Mouse (Mus musculus) CH12F3 (cell line): ENCODE results near the gene Asl.

Experiments
- in situ Hi-C: fragments of 300-500 bp; cut with MboI; formaldehyde crosslinking; loops from 2 replicates; pipeline ENCODE4 v1.14.3; 2020; ENCODE audit warnings: low sequenced_read_pairs

The Asl gene

DNA sequence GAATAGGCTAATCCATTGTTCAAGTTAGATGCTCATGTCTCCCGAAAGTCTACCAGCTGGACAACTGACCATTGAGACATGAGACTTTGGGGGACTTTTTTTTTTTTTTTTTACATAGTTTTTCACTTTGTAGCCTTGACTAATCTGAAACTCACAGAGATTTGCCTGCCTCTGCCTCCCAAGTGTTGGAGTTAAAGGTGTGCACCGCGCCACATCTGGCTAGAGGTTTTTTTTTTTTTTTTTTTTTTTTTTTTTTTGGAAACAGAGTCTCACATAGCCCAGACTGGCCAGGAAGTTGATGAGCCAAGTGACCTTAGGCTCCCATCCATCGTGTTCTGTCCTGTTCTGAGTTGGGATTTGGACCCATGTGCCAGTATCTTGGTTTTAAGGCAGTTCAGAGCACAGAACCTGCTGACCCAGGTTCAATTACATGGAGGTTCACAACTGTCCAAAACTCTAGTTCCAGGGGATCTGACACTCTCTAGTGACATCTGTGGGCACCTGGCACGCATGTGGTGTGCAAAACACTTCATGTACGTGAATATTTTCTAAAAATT, 20.9 kb downstream of the Asl start:
- in situ Hi-C loops, result no loop called here

DNA sequence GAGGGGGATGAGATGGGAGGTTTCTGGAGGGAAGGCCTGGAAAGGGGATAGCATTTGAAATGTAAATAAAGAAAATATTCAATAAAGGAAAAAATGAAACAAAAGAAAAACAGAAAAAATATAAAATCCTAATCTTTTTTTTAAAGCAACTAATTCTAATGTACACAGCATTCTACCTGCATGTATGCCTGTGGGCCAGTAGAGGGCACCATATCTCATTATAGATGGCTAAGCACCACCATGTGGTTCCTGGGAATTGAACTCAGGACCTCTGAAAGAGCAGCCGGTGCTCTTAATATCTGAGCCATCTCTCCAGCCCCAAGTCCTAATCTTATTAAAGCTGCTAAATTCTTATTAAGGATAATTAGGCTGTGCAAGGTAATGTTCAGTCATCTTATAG, 21.7 kb downstream of the Asl start:
- in situ Hi-C loops, result no loop called here

DNA sequence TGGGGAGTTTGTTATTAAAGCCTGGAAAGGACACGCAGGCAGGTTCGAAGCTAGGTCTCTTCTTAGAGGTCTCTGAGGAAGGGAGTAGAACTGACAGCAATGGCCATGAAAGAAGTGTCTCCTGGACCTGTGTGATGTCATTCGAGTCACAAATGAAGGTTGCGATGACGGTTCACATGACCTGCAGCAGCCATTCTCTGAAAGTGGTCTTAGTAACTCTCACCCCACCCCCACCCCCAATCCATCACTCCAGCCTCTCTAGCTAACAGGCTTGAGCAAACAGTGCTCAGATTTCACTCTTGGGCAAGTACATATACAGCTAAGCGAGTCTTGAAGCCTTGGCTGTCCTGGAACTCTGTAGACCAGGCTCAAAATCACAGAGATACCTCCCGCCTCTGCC, 25.8 kb downstream of the Asl start:
- in situ Hi-C loops, result no loop called here

DNA sequence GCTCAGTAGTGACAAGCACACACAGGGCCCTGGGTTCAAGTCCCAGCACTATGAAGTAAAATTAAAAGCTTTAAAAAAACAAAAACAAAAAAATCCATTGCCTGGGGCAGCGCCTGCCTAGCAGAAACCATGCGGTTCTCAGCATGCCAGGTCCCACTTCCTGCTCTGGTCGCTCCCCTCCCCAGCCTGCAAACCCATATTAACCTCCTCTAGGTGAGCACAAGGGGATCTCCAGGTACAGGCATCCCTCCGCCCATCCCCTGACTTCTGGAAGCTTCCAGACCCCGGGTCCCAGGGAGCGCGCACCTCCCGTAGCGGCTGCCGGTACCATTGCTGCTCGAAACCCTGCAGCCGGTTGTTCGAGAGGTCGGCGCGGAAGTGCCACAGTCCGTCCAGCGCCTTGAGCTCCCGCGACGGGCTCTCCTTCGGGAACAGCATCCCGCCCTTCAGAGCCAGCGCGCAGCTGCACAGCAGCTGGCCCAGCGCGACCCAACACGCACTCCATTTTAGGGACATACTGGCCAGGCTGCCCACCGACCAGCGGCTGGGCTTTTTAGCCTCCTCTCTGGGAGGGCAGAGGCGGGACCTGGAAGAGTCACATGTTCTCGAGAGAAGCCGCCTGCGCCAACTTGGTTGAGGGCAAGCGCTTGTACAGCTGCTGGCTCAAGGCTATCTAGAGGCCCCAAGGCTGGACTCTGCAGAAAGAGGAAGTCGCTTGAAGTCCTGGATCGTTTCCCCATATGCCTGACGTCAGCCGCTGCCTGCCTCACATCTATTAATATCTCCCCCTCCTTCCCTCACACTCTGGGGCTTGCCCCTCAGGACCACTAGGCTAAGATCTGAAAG, 26.5 kb downstream of the Asl start, which contains the start of gene Gusb:
Gusb (minus strand) TSS at position 749 of the 846 bp plus-strand sequence.
- in situ Hi-C loops, result no loop called here

DNA sequence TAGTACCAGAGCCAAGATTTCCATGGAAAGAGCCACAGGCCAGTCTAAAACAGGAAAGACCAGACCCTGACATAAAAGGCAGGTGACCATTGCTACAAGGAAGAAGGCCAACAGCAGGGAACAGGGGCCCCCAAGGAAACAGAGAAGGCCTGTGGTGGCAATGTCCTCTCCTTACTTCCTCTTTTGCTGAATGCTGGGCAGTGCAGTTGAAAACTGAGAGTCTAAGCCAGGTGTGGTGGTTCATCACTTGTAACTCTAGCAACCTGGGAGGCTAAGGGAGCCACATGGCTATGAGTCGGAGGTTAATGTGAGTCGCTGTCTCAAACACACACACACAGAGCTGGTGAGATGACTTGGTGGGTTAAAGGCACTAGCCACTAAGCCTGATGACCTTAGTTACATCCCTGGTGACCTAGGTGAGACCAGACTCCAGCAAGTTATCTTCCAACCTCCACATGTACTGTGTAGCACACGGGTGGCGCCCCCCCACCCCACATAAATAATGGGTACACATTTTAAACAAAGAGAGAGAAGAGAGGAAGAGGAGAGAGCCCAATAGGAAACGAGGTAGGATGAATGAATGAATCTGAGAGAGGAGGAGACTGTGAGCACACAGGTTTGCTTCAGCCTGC, 27.6 kb downstream of the Asl start:
- in situ Hi-C loops, result no loop called here

DNA sequence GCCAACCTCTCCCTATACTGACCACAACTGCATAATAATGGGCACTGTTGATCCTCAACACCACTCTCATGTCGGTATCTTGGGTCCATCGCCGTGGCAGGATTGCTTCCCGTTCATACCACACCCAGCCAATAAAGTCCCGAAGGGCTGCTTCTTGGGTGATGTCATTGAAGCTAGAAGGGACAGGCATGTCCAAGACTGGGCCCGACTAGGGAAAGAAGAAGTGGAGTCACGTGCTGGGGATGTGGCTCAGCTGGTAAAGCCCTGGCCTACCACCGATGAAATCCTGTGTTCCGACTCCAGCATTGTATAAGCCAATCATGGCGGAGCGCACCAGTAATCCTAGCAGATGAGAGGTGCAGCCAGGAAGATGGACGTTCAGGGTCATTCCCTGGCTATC, 28.3 kb downstream of the Asl start:
- in situ Hi-C loops, result no loop called here

DNA sequence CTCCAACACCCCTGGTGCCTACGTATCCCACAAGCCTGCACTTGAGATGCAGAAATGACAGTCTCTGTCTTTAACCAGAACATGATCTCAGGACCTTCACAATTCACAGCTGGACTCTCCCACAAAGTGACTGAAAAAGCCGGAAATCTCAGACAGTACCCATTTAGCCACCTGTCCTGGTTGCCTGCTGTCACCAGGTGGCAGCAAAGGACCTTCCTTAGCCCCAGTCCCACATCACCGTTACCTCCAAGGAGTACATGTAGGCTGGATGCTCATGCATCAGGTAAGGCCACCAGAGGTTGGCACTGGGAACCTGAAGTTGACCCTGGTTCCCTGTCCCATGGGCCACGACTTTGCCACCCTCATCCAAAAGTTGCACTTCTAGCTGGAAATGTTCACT, 29.9 kb downstream of the Asl start:
- in situ Hi-C loops, result no loop called here

DNA sequence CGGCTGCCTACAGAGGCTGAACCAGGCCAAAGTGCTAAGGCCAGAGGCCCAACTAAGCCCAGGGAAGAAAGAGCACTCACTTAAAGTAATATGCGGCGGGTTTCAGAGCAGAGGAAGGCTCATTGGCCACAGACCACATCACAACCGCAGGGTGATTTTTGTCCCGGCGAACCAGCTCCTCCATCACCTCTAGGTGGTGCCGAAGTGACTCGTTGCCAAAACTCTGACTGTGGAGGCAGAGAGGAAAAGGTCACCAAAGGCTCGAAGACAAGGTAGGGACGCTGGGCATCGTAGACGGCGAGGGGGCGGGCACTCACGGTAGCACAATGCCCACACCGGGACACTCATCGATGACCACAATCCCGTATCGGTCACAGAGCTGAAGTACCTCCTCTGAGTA, 31.3 kb downstream of the Asl start:
- in situ Hi-C loops, result no loop called here

DNA sequence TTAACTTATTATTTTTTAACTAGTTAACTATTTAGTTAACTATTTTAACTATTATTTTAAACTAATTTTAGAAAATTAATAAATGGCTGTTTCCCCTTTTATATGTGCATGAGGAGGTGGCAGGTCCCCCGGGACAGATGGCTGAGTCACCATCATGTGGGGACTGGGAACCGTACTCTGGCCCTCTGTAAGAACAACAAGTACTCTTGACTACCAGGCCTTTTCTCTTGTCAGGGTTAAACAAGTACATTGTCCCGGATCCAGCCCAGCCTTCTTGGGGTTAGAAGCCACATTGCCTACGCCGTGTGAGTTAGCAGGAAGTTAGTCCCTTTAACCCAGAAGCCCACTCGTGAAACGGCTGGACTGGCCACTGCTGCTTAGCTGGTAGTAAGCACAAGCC, 34.1 kb downstream of the Asl start:
- in situ Hi-C loops, result no loop called here

DNA sequence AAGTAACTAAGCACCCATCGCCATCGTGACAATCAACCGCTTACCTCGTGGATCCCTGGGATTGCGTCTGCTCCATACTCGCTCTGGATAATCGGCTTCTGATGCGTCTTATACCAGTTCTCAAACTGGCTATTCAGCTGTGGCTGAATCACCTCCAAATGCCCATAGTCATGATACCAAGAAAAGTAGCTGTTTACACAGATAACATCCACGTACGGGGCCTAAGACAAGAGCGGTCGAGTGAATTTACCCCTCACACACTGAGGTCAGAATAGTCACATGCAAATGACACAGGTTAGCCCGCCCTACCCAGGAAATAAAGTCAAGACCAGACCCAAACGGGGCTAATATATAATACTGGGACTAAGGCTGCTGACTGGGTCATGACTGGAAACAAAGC, 35.7 kb downstream of the Asl start:
- in situ Hi-C loops, result no loop called here

DNA sequence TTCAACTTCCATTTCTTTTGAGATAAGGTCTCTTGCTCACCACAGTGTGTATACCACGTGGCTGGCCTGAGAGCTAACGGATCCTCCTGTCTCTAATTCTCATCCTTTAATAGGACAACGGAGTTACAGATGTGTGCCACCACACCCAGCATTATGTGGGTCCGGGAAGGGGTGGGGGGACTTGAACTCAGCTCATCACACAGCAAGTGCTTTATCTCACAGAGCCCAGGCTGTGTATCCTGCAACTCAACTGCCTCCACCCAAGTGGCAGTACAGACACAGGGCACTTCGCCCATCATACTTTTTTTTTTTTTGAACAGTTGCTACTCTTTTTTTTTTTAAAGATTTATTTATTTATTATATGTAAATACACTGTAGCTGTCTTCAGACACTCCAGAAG, 37.1 kb downstream of the Asl start:
- in situ Hi-C loops, result no loop called here

DNA sequence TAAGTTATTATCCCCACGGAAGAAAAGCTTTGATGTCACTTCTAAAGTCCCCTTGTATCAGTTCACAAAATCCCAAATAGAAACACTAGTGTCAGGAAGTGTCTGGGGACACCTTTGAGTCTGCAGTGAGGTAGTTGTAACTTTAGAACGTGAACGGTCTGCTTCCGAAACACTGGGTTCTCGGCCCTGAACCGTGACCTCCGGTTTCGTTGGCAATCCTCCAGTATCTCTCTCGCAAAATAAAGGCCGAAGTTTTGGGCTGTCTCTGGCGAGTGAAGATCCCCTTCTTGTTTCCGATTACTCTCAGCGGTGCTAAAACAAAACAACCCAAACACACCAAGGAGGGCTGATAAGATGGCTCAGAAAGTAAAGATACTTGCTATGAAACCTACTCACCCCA, 39.7 kb downstream of the Asl start:
- in situ Hi-C loops, result no loop called here

DNA sequence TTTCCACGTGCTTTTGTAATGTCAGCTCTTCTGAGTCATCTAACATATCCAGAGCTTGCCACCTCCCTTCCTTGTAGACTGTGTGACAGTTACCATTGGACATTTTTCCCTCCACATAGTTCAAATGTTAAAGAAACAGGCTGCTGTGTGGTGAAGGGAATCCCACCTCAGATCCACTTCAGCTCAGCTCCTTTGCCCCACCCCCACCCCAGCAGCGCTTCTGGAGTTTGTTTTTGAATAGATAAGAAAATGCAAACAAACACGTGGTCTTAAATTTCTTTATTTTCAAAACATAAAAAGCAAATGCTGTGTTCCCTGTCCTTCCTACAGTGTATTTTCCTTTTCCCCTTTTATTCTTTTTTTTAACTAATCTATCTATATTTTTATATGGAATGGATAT, 48.8 kb downstream of the Asl start:
- in situ Hi-C loops, result no loop called here

DNA sequence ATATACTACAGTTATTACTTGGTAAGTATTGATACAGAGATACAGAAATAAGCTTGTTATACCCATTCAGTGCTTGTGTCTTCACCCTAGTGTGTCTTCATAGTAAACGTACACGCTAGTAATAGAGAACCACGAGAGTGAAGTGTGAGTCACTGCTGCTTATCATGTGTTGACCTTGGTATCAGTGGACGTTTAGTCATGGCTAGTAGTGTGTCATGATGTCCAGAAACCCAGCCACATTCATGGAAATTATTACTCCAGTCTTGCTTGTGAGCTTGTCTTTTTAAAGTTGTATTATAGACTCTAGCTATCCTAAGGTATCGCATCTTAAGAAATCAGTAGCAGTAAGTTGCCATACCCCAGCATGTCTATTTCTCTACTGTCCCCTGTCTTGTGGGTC, 50.4 kb downstream of the Asl start:
- in situ Hi-C loops, result no loop called here

DNA sequence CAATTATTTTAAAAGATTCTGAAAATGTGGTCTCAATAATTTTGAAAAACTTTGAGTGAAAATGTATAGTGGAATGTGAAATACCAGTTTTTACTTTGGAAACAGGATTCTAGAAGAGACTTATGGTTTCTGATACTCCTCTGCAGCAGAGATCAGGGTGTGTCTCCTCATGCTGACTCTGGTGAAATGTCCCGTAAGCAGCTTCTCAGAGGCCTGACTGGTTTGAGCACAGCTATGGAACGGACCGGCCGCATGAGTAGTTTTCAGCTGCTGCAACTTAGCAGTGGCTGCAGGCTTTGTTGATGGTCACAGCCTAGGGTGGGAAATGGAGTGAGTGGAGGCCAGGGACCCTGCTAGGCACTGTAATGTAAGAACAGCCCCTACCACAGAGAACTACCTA, 51.3 kb downstream of the Asl start:
- in situ Hi-C loops, result no loop called here

DNA sequence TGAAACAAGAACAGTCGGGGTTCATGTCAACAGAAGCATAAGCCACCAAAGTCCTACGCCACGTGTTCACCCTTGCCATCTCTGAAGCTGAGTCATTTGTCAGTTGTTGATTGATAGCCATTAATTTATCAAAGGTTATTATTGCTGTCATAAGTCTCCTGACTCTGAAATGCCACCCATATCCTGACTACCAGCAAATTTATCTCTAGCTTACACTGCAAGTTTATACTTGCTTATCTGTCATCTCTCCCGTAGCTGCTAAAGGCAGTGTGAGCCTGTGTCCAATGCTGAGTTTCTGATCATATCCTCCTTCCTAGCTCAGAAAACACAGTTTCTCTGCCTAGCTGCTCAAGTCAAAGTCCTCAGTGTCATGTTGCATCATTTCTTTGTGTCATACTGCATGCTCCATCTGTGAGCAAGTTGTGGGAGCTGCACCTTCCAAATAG, 54.2 kb downstream of the Asl start:
- in situ Hi-C loops, result no loop called here

DNA sequence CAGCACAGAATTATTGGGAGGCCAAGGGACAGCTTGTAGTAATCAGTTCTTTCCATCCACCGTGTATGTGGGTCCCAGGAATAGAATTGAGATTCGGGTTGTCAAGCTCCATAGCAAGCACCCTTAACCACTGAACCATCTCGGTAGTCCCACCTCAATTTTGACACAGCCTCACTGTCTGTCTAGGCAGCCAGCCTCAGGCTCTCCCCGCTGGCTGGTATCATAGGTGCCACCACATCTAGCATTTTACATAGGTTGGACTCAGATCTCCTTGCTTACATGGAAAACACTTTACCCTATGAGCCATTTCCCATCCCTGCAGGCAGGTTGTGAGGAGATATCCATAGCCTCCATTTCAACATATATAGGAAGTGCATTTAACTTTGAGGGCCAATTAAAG, 54.7 kb downstream of the Asl start:
- in situ Hi-C loops, result no loop called here

DNA sequence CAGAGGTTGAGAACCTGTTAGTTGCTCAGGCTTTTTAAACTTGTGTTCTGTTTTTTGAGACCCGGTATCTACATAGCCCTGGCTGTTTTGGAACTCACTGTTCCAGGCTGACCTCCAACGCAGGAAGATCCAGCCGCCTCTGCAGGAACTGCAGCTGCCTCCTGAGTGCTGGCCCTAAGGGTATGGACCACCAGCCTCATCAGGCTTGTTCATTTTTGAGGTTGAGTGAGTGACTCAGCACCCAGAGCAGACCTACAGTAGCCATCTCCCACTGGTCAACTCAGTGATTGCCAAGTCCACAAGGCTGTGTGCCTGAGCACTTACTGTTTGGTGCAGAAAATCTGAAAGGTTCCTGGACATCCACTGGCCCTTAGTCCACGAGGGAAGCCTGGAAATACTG, 57.6 kb downstream of the Asl start:
- in situ Hi-C loops, result no loop called here

DNA sequence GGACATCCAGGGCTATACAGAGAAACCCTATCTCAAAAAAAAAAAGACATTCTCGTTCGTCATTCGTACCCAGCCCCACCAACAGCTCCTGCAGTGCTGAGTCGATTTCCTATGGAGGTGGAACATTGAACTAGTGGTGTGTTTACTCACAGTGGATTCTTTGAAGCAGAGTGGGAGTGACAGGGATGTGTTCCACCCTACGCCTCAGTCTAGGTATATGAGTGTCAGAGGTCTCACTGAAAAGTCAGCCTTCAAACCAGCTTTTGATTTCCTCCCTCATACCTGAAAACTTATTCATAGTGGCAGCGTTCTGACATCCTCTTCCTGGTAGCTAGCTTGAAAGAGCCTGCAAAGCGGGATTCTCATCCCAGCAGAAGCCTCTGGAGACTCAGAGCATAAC, 60.6 kb downstream of the Asl start:
- in situ Hi-C loops, result no loop called here

DNA sequence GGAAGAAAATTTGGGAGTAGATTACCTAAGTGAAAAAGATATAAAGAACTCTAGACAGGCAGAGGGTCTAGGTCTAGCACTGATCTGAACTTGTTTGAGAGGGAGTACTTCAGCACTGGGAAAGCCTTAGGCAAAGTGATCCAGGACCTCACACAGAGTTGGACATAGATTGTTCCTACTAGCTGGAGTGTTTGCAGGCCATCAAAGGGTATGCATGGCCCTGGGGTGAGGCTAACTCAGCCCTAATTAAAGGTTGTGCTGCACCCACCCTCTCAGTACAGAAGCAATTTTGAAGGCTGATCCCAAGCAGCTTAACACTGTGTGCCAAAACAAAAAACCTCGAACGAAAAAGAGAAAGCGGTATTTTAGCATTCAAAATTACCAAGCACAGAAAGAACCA, 62.6 kb downstream of the Asl start:
- in situ Hi-C loops, result no loop called here

DNA sequence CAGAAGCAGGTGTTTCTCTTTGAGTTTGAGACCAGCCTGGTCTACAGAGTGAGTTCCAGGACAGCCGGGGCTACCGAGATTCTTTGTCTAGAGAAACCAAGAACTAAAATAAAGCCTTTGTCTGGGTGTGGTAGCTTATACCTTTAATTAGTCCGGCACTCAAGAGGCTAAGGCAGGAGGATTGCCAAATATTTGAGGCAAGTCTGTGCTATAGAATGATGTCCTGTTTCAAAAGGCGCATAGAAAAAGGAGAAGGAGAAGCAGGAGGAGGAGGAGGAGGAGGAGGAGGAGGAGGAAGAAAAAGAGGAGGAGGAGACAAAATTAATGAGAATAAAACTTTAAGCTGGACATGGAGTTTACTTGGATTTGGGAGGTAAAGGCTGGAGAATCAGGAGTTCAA, 65.8 kb downstream of the Asl start:
- in situ Hi-C loops, result no loop called here
